Mouse (Mus musculus) midbrain, embryonic 16.5 days (tissue): ENCODE measurements around the gene Asap2. TPM values are rescaled to one million over a fixed set of nuclear protein-coding genes. Genes with fewer than 3 reads are reported as not detected.
"Not testable (repeated sequence)": the region's sequence is repeated elsewhere in the genome, so short reads cannot be mapped to it uniquely, and the experiment has no call there.

Experiments
- ATAC-seq: fragments of 200-750 bp; cut with Nextera tagmentation; 2 replicates; pipeline ENCODE4 v1.8.0; 2017; ENCODE audit warnings: moderate TSS enrichment
- H3K27ac ChIP-seq: fragments of 300-500 bp; sonication (generic); 2 replicates; pipeline ENCODE4 v1.5.1; 2014; ENCODE audit warnings: mild to moderate bottlenecking, low read length, mixed read lengths
- H3K27me3 ChIP-seq: fragments of 300-500 bp; sonication (generic); 2 replicates; pipeline ENCODE4 v1.6.1; 2014; ENCODE audit warnings: low read depth, low read length, mixed read lengths; ENCODE audit not compliant: control insufficient read depth, insufficient read depth
- H3K36me3 ChIP-seq: fragments of 300-500 bp; sonication (generic); 2 replicates; pipeline ENCODE4 v1.6.1; 2014; ENCODE audit warnings: mild to moderate bottlenecking, low read length, moderate library complexity, mixed read lengths; ENCODE audit not compliant: control insufficient read depth, insufficient read depth
- H3K4me1 ChIP-seq: fragments of 300-500 bp; sonication (generic); 2 replicates; pipeline ENCODE4 v1.6.1; 2014; ENCODE audit warnings: mild to moderate bottlenecking, low read length, mixed read lengths; ENCODE audit not compliant: control insufficient read depth, insufficient read depth
- H3K4me2 ChIP-seq: fragments of 300-500 bp; sonication (generic); 2 replicates; pipeline ENCODE4 v1.6.1; 2014; ENCODE audit warnings: mild to moderate bottlenecking, low read length, mixed read lengths
- H3K4me3 ChIP-seq: fragments of 300-500 bp; sonication (generic); 2 replicates; pipeline ENCODE4 v1.5.1; 2014; ENCODE audit warnings: low read depth, mild to moderate bottlenecking, low read length, moderate library complexity, mixed read lengths
- H3K9ac ChIP-seq: fragments of 300-500 bp; sonication (generic); 2 replicates; pipeline ENCODE4 v1.6.1; 2014; ENCODE audit warnings: low read depth, low read length, mixed read lengths
- H3K9me3 ChIP-seq: fragments of 300-500 bp; sonication (generic); replicated peaks from 2 replicates; pipeline ENCODE4 v1.6.1; 2014; ENCODE audit warnings: mild to moderate bottlenecking, low read length, mixed read lengths; ENCODE audit not compliant: control insufficient read depth, poor library complexity, severe bottlenecking
- WGBS: fragments of 180-500 bp; shearing (Covaris S2); extraction: QIAGEN DNeasy Blood & Tissue Kit; methylation state at CpG from one replicate; pipeline ENCODE4 v1.1.7; 2014; 5-methylcytosine and 5-hydroxymethylcytosine counted together
- polyA plus RNA-seq: library from polyadenylated mRNA; unstranded; fragments of >200 nt; fragmentation: Nextera tagmentation; extraction: Ambion mirVana; gene quantifications from 2 replicates; pipeline ENCODE4 v1.2.1, GENCODE M21; 2015

The Asap2 gene
- polyA plus RNA-seq = 10.2 and 11.4 TPM in 2 replicates

DNA sequence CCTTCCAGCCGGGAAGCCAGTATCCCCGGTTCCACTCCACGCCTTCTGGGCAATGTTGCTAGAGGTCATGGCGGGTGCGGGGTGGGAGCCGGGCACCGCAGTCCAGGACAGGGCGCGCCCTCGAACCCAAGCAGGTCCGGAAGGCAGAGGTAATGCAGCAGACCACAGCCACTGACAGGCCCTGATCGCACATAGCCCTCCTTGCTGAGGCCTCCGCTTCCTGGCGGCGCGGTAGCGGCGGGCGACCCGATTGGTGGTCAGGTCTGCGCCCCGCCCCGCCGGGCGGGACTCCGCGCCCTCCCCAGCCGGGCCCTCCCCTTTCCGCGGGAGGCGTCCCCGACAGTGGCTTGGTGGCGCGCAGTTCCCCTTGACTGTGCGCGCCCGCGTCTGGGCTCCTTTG is at the start of gene Asap2:
TSS of gene Asap2 (plus strand) at position 328 of the 400 bp plus-strand sequence.
- Histone ChIP-seq H3K4me2 (peak within 1 kb of the TSS; percentile 38), H3K4me3 (peak within 1 kb of the TSS; percentile 48), H3K9ac (peak within 1 kb of the TSS; percentile 63)
- H3K36me3 ChIP-seq, H3K27ac ChIP-seq, ATAC-seq, H3K4me1 ChIP-seq, H3K9me3 ChIP-seq, H3K27me3 ChIP-seq: not testable (repeated sequence)
- 1% methylated on average over 13 of the region's 38 CpGs for WGBS

- H3K27ac ChIP-seq, ATAC-seq, H3K36me3 ChIP-seq, H3K27me3 ChIP-seq, H3K4me2 ChIP-seq, H3K9me3 ChIP-seq, H3K9ac ChIP-seq, H3K4me3 ChIP-seq, H3K4me1 ChIP-seq: not testable (repeated sequence)
- WGBS = 67% methylated on average over 9 of the region's 9 CpGs
Observed at GRCm38 (mm10) chr12:20947051-20947997, 42.9 kb upstream of the Asap2 start.

DNA sequence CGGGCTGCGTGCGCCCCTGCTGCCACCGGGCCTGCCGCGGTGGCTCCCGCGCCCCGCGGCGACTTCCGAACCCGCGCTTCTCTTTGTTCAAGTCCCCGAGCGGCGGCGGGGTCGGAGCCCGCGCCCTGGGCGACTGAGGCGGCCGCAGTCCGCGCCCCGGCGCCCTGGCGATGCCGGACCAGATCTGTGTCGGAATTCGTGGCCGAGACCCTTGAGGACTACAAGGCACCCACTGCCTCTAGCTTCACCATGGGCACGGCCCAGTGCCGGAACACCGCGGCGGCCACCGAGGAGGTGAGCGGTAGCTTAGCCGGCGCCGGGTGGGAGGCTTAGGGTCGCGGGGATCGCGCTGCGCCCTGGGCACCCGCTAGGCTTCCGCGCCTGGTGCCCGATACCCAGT is 320 bp downstream of the Asap2 start:
- H3K4me1 ChIP-seq, ATAC-seq, H3K27me3 ChIP-seq, H3K9me3 ChIP-seq, H3K36me3 ChIP-seq, H3K27ac ChIP-seq: not testable (repeated sequence)
- Histone ChIP-seq H3K4me3 (peak overlapping the region; percentile 48), H3K4me2 (peak overlapping the region; percentile 38; the same call in 1 of the 2 replicates), H3K9ac (peak overlapping the region; percentile 63)
- 0% methylated on average over 45 of the region's 52 CpGs for WGBS

- not testable (repeated sequence) for H3K4me1 ChIP-seq, H3K27ac ChIP-seq, H3K9me3 ChIP-seq, H3K4me2 ChIP-seq, H3K27me3 ChIP-seq, H3K9ac ChIP-seq, H3K4me3 ChIP-seq, H3K36me3 ChIP-seq, ATAC-seq
- WGBS = 59% methylated on average over 6 of the region's 6 CpGs
Observed at GRCm38 (mm10) chr12:21030875-21031274, 40.6 kb downstream of the Asap2 start.

GRCm38 (mm10) chr12:21046716-21047115 is 56.5 kb downstream of the Asap2 start:
- not testable (repeated sequence) for ATAC-seq, H3K27me3 ChIP-seq, H3K9me3 ChIP-seq, H3K9ac ChIP-seq, H3K27ac ChIP-seq, H3K4me2 ChIP-seq, H3K4me1 ChIP-seq, H3K4me3 ChIP-seq, H3K36me3 ChIP-seq
- WGBS = 97% methylated on average over 9 of the region's 9 CpGs

- WGBS = 39% methylated on average over 4 of the region's 4 CpGs
- not testable (repeated sequence) for ATAC-seq, H3K4me2 ChIP-seq, H3K27me3 ChIP-seq, H3K9ac ChIP-seq, H3K4me3 ChIP-seq, H3K36me3 ChIP-seq, H3K27ac ChIP-seq, H3K9me3 ChIP-seq, H3K4me1 ChIP-seq
Observed at GRCm38 (mm10) chr12:21075731-21076130, 85.5 kb downstream of the Asap2 start.

DNA sequence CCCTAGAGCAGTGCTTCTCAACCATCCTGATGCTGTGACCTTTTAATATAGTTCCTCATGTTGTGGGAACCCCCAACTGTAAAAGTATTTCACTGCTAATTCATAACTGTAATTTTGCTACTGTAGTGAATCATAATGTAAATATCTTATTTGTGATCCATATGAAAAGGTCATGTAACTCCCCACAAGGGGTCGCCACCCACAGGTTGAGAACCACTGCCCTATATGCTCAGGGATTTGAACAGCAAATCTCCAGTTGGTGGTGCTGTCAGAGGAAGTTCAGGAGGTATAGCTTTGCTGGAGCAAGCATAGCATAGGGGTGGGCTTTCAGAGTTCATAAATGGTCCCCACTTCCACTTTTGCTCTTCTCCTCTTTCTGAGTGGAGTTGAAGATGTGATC is 99.9 kb downstream of the Asap2 start:
- H3K9me3 ChIP-seq, H3K9ac ChIP-seq, H3K36me3 ChIP-seq, H3K27ac ChIP-seq, H3K27me3 ChIP-seq, H3K4me3 ChIP-seq, H3K4me1 ChIP-seq, H3K4me2 ChIP-seq, ATAC-seq: not testable (repeated sequence)
- 15% methylated on average over 1 of the region's 1 CpGs for WGBS

DNA sequence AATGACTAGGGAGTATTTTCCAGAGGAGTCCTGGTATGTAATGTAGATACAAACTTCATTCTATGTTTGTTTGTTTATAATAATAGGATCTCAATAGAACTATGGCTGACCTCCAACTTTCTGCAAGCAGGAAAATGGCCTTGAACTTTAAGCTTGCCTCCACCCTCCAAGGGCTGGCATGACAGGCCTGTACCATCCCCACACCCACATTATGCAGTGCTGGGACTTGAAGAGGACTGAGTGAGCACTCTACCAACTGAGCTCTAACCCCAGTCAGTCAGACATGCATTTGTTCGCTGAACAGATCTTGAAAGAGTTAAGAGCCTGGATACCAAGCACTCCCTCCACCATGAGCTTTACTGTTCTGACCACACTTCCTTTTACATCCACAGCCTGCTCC is 102.2 kb downstream of the Asap2 start:
- not testable (repeated sequence) for H3K36me3 ChIP-seq, H3K4me1 ChIP-seq, H3K27me3 ChIP-seq, H3K27ac ChIP-seq, H3K4me3 ChIP-seq, H3K4me2 ChIP-seq, H3K9me3 ChIP-seq, H3K9ac ChIP-seq, ATAC-seq
- WGBS = 70% methylated on average over 1 of the region's 1 CpGs

- not testable (repeated sequence) for H3K4me3 ChIP-seq, H3K4me1 ChIP-seq, H3K27me3 ChIP-seq, H3K36me3 ChIP-seq, H3K4me2 ChIP-seq, H3K9me3 ChIP-seq, H3K27ac ChIP-seq, ATAC-seq, H3K9ac ChIP-seq
- 25% methylated on average over 3 of the region's 3 CpGs for WGBS
Observed at GRCm38 (mm10) chr12:21097806-21098325, 107.6 kb downstream of the Asap2 start.
